Mouse (Mus musculus) embryo, embryonic 10.5 days (tissue): ENCODE measurements around the gene Slc35e3.
"Not testable (repeated sequence)": the region's sequence is repeated elsewhere in the genome, so short reads cannot be mapped to it uniquely, and the experiment has no call there.

Source experiments
- DNase-seq: peaks from one replicate; pipeline ENCODE4 v3.0.0-alpha.2; 2015; ENCODE audit warnings: low spot score

Slc35e3 gene

DNA sequence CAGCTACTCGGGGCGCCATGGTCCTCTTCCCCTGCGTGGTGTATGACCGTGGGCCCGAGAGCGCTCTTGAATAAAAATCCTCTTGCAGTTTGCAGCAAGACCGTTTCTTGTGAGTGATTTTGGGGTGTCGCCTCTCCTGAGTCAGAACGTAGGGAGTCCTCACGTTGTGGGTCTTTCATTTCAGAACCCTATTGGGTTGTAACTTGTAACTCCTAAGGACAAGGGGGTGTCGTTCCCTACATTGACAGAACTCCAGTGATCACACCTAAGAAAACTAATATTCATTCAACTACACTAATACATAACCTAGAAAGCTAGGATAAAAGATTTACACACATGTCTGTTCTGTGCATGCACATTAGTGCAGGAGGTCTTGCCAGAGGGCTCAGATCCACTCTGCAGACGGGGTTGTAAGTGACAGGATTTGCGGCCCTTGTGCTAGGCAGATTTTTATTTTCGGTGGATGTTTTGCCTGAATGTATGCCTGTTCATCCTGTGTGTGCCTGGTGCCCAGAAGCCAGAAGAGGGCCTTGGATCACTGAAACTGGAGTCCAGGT, 3.7 kb upstream of the Slc35e3 start:
- no peak for DNase-seq

DNA sequence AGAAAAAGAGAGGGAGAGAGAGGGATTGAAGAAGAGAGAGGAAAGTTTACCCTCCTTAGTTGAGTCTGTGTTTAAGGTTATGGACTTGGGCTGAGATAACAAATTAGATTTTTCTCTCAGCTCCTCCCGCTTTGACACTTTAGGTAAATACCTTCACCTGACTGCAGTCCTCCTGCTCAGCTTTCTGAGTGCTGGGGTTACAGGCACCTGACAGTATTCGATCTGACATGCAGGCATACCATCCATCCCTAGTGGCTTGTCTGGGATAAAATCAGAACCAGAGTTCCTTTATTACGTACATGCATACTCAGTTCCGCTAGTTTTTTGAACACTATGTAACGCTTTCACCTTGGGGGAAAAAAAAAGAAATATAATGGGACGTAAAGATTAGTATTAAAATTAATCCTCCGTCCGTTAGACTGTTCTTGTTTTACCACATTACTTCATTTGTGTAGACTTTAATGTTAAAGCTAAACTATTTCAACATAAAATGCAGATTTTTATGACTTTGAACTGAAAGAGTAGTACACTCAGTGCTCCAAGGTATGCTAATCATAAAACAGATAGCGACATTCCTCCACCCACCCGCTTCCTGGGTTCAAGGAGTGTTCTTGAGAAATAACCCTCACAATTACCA, 3.0 kb upstream of the Slc35e3 start:
- DNase-seq = no peak

DNA sequence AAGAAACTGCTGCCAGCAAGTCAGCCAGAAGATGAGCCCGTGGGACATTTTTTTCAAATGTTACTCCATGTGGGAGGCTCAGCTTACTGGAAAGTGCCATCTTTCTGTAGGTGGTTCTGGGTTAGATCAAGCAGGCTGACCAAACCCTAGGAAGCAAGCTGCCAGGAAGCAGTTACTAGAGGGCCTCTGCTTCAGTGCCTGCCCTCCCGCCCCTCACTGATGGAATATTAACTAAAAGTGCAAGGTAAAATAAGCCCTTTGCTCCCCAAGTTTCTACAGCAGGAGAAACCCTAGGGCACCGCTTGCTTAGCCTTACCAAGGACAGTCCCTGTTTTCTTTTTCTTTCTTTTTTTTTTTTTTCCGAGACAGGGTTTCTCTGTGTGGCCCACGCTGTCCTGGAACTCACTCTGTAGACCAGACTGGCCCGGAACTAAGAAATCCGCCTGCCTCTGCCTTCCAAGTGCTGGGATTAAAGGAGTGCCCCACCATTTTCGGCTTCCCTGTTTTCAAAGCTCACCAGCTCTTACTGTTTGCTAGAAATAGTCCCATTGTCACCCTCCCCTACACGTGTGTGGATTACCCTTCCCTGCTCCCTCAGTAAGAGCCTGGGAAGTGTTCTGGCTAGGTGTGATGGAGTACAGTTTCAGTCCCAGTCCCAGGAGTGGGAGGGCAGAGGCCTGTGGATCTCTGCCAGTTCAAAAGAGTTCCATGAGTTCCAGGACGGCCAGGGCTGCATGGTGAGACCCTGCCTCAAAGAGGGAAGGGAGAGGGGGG, 2.3 kb upstream of the Slc35e3 start:
- no peak for DNase-seq

DNA sequence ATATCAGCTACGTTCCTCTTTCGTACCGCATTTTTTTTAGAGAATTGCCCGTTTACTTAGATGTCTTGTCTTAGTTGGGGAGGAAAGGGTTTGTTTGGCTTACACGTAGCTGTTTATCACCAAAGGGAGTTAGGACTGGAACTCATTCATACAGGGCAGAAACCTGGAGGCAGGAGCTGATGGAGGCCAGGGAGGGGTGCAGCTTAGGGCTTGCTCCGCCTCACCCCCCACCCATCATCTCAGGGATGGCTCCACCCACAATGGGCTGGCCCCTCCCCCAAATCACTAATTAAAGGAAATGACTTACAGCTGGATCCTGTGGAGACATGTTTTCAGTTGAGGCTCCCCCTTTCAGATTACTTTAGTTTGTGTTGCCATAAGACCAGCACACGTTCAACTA, 1.5 kb upstream of the Slc35e3 start:
- DNase-seq = no peak

DNA sequence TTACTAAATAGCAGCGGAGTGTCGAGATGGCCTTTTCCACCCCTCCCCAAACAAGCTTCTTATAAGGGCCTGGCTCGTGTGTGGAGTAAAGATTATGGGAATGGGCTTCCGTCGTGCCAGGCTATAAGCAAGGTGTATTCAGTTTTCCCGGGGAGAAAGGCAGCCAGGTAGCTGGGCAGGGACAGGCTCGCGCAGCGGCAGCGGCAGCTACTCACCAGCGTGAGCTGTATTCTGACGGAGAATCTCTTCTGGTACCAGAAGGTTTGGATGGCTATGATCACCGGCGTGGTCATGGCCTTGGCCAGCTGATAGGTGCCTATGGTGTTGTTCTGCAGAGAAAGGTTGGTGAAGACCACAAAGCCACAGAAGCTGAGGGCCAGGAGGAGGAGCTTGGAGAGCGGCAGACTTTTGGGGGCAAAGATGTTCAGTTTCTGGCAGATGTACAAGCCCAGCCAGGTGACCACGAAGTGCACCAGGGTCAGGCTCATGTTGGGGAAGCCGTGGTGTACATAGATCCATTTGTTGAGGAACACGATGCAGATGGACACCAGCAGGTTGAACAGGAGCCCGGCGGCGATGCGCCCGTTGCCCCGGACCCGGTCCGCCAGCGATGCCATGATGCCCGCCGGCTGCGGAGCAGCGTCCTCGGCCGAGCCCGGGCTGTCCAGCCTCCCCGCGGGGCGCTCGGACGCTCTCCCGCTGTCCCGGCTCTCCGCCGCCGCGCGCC, 432 bp downstream of the Slc35e3 start:
- DNase-seq = not testable (repeated sequence)

DNA sequence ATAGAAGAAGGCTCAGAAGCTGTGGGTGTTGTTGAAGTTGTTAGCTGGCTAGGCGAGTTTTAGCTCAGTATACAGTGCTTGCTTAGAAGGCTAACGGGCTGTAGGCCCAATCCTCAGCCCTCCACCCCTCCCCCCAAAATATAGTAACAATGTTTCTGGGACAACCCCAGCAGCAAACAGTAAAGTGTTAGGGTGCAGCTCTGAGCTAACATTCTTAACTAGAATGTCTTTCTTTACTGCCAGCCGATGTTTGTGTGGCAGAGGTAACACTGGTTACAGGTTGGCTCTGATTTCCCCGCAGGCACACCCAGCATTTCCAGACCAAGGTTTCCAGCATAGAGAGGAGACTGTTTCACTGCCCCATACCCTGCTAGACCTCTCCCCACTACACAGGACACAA, 2.2 kb downstream of the Slc35e3 start:
- no peak for DNase-seq

DNA sequence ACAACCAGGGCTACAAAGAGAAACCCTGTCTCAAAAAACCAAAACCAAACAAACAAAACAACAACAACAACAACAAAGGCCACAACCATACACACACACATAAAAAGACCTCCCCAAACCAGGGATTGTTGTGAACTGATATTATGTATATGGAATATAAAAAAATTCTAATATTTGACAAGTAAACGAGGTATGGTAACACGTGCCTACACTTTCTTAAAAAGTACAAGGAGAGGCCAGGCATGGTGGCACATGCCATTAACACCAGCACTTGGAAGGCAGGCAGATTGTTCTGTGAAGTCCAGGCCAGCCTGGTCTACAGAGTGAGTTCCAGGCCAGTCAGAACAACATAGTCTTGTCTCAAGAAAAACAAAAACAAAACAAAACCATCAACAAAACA, 3.0 kb downstream of the Slc35e3 start:
- no peak for DNase-seq

DNA sequence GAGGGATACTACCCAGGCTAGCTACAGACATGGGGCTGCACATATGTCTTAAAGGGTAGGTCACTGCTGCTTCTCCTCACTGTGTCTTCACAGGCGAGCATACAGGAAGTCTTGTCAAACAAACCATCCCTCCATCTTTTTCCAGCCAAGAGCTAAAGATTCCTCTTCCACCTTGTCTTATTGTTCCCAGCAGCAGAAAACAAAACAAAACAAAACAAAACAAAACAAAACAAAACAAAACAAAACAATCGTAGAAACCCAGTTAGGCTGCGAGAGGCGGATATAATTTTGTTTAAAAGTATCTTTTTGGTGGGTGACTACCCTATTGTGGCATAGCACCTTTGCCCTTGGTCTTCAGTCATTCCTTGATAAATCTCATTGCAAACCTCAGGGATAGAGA, 3.5 kb downstream of the Slc35e3 start:
- no peak for DNase-seq

DNA sequence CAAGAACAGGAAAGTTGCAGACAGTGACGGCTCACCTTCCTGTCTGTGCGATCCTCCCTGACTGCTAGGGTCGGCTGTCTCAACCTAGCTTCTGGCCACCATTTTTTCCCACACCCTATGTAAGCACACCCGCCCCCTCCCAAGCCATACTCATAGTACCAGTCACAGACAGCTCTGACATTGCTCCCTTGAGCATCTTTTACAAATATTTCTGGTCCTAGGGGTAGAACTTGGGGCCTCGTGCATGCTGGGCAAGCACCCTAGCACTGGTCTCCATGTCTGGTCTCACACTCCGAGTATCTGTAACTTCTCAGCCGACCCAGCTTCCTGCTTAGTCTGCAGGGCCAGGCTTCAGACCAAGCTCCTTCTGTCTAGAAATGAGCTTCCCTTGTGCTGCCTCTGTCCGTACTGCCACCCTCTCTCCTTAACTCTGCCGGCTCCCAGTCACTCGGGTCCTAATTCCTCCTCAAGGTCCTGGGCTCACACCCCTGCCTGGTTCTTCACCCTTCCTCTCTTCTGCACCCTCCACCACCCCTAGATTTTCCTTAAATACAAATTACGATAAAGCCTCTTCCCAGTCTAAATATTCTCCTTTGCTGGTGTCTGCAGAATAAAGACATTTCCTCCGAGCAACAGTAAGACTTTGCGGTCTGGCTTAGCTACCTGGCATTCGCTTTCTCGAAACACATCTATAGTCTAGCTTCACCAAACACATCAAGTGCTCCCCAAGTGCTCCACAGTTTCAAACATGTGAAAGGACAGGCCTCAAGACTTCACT, 4.3 kb downstream of the Slc35e3 start:
- DNase-seq = no peak

DNA sequence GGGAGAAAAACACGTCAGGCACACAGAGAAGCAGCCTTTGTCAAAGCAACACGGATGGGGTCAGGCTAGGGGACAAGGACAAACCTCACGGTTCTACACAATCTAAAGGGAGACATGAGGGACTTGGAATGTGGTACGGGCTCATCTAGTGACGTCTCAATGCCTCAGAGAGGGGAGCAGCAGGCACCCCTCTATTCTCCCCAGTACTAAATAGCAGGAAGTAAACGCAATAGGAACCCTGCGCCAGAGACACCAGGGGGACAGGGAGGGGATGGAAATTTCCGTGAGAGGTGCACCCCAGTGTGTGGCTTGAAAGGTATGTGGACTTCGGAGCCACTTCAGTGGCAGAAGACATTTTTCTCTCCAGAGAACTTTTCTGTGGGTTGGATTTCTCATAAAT, 5.2 kb downstream of the Slc35e3 start:
- DNase-seq = no peak

DNA sequence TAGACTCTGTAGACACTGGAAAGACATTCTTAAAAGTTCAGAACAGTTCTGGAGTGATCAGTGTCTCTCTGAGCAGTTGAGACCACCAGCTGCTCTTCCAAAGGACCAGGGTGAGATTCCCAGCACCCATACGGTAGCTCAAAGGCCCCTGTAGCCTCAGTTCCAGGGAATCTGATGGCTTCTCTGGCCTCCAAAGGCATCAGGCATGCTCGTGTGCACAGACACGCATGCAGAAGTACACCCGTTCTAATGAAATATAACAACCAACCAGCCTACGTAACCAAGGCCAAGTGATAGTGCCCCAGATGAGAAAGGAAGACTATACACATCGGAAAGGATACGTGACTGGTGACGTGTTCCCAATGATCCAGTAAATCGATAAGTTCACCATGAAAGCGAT, 6.0 kb downstream of the Slc35e3 start:
- no peak for DNase-seq

DNA sequence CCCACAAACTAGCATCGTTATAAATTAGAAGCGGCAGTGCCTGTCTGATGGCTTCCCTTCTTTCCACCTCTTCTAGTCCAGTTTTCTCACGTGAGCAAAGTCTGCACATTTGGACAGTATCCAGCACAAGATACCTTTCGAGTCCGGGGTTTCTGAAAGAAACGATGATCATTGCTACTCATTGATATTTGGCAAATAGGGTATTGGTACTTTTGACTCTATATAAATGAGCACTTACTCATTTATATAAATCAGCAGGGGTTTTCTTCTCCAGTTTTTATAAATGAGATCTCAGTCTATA, 6.6 kb downstream of the Slc35e3 start:
- DNase-seq = no peak

DNA sequence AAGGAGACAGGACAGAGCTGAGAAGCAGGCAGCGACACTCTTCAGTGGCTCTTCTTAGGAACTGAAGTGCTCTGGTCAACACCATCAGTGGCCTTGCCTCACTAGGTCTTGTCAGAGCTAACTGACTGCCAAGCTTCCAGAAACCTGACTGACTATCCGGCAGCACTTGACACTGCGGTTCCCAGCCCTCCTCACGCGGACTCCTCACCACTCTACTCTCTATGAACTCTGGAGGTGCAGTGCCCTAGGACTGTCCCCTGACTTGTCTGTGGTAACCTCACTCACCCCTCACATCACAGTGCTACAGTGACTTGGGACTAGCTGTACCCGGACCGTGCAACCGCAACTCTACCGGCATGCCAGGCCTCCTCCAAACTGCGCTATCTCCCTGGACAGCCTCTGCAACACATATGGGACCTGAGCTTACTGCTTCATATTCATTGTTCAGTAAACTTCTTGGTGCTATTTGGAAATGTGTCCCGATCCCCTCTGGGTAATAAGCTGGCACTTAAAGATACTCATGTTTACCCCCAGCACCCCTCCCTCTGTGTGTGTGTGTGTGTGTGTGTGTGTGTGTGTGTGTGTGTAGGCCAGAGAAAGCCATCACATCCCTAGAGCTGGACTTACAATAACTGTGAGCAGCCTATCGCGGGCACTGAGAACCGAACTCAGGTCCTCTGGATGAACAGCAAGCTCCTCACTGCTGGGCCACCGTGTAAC, 7.1 kb downstream of the Slc35e3 start:
- DNase-seq = no peak

DNA sequence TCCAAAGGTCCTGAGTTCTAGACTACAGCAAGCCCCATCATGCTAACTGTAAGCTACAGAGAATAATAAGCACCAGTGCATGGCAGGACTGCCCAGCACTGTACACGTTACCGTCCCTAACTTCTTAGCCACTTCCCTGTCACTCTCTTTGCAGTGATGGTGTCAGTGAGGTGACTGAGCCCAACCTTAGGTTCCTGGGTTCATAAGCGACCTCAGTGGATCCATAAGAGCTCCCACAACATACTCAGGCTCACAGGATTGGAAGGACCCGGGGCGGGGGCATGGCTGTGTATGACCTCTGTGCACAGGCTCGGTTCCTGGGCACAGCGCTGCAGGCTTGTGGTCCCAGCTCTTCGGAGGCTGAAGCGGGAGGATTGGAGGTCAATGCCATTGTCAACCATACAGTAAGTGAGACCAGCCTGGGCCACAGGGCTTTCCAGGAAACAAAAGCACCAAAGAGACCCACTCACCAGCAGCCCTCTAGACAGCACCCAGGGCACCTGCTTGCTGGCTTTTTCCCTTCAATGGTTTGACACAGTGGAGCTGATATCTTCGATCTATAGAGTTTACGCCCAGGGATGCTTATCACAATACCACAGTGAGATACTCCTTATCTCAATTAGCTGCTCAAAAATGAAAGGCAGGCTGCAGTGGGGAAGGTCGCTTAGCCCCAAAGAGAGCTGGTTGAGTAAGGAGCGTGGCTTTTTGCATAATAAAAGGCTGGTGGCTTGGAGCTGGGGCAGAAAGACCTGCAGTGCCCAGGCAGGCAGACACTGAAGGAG, 7.8 kb downstream of the Slc35e3 start:
- DNase-seq = no peak

DNA sequence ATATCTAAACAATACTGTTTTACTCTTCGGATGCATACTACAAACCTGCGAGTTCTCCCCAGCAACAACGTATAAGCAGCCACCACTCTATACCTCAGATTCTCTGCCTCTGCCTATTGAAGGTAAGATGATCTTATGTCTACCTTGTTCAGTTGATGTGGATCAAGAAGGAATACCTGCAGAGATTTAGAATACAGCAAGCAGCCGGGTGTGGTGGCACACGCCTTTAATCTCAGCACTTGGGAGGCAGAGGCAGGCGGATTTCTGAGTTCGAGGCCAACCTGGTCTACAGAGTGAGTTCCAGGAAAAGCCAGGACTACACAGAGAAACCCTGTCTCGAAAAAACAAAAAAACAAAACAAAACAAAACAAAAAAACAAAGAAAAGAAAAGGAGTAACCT, 8.7 kb downstream of the Slc35e3 start:
- not testable (repeated sequence) for DNase-seq

DNA sequence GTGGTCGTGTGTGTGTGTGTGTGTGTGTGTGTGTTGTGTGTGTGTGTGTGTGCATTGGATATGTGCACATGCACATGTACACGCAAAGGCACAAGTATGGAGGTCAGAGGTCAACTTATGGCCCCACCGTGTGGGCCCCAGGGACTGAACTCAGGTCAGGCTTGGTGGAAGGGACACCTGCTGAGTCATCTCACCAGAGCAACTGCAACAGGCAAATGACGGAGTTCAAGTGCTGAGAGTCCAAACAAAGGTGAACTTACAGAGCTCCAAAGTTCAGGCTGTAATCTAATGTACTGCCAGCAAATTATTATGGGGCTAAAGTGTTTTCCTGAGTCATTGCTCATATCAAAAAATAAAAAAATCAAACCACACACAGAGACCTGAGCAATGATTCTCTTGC, 9.1 kb downstream of the Slc35e3 start:
- DNase-seq = no peak

DNA sequence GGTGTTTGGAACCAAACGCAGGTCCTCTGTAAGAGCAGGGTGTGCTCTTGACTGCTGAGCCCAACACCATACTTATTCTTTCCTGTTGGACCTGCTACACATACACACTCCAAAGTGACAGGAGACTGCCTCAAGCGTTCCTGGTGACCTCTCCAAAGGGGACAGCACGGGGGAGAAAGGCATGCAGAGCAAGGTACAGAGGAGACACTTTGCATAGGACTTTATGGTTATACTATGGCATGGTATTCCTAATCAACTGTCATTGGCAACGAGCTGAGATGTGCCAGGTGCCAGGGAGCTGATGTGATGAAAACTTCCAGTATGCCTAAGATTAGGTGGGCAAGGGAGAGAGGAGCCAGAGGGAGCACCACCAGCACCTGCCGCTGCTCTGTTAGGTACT, 9.6 kb downstream of the Slc35e3 start:
- no peak for DNase-seq

DNA sequence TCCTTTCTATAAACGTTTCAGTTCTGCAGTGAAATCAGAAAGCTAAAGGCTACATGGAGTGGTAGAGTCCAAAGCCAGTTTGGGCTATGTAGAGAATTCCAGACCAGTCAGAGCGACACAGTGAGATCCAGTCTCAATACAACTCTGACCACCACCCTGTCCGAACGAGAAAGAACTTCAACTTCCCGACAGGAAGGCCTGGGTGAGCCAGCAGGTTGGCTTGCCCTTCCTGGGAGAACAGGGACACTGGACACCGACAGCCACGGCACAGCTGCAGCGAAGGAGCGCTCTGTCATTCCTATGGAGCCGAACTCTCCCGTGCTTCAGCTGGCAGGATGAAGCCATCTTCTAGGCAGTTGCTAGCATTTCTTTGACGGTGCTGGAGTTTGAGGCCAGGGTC, 10.8 kb downstream of the Slc35e3 start:
- DNase-seq = not testable (repeated sequence)

DNA sequence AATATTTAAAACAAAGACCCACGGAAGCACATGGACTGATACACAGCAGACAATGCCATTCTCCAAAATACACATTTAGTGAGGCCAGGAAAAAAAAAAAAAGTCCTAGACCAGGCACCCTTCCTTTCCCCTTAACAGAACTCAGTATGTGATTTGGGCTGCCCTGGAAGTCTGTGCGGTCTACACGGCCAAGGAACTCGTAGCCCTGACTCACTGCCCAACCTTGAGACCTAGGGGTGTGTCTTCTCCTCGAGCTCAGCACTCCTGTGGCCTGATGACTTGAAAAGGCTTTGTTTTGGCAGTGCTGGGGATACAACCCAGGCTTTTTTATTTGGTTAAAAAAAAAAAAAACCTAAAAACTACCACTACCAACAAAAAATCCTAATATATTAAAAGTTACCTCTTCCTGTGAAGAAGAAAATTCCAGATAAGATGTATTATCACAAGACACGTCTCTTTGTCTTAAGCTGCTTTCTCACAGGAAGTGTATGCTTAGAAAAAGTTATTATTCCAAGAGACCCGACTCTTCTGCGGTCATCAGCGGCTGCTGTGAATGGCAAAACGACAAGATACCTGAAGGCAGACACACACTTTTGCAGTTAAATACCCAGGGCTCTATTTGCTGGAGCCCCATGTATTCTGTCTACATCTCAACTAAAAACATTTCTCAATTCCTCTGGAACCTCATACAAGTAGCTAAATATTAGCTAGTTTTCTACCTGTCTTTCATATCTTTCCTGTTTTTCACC, 11.9 kb downstream of the Slc35e3 start:
- DNase-seq = not testable (repeated sequence)

DNA sequence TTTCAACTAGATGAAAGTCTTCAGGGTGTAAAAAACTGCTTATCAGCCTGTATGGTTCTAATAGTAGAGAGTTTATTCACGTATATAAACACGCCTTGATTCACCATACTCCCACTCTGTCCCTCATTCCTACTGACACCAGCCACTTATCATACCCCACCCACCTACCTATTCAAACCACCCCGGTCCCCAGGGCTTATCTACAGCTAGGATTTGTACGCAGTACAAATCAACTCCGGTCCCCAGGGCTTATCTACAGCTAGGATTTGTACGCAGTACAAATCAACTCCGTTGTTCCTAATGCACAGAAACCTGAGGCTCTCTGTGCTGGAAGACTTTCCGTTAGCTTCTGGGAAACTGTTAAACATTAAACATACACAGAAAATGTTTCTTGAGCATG, 12.5 kb downstream of the Slc35e3 start:
- DNase-seq = not testable (repeated sequence)
